Mouse (Mus musculus): ENCODE measurements around the gene Slc44a5. TPM values are rescaled to one million over a fixed set of nuclear protein-coding genes. Genes with fewer than 3 reads are reported as not detected.
A peak's percentile ranks its signal among the peaks of the same experiment; 100 is the strongest.

Slc44a5 gene
- polyA plus RNA-seq, 1 experiment: 0.12 TPM

- H3K9ac ChIP-seq (ENCODE audit: low read depth, poor library complexity, severe bottlenecking): no peak overlapping the region
- H3K27ac ChIP-seq (ENCODE audit: insufficient read depth, low read length): no peak overlapping the region
- no peaks in the 10 kb centered on the region for H3K9me3 ChIP-seq (replicated peaks; ENCODE audit: control insufficient read depth, insufficient read depth, low read length, poor library complexity, severe bottlenecking)
- H3K36me3 ChIP-seq (ENCODE audit: control insufficient read depth, insufficient read depth, low read length, poor library complexity, severe bottlenecking): no peaks in the 10 kb centered on the region
- TF ChIP-seq POLR2A (IDR thresholded peaks at IDR 0.05; ENCODE audit: insufficient read depth, low read length) (no peak), EP300 (IDR thresholded peaks at IDR 0.05; ENCODE audit: insufficient read depth, low read depth, low read length) (no peak), CTCF (IDR thresholded peaks at IDR 0.05; ENCODE audit: low read depth, low read length) (no peak)
- no peaks in the 10 kb centered on the region for H3K4me1 ChIP-seq (ENCODE audit: control insufficient read depth, insufficient read depth, low read length)
- no peaks in the 10 kb centered on the region for H3K27me3 ChIP-seq (ENCODE audit: control insufficient read depth, insufficient read depth, low read length, poor library complexity, severe bottlenecking)
- H3K4me3 ChIP-seq (ENCODE audit: low read depth, low read length): no peak overlapping the region
These were observed 227.2 kb downstream of the Slc44a5 start for GRCm38 (mm10) chr3:154200422-154200828.

DNA sequence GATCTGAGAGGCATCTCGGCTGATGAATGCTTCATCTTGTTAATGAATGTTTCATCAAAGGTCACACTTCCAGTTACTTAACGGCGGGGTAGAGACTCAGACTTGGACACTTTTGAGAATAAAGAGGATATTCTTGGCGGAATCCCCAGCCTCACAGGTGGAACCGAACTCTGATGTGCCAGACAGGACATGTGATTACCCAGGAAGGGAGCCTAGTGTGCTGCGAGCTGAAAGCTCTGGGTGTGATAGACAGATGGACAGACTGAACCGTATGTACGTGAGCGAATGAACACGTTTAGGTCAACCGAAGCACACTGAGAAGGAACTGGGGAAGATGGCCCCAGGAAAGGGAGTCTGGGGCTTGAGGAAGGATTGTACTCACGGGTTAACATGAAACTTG lies 228.6 kb downstream of the Slc44a5 start:
- H3K27ac ChIP-seq (ENCODE audit: insufficient read depth, low read length): no peak overlapping the region
- no peaks in the 10 kb centered on the region for H3K36me3 ChIP-seq (ENCODE audit: control insufficient read depth, insufficient read depth, low read length, poor library complexity, severe bottlenecking)
- no peaks in the 10 kb centered on the region for H3K4me1 ChIP-seq (ENCODE audit: control insufficient read depth, insufficient read depth, low read length)
- no peaks in the 10 kb centered on the region for H3K9me3 ChIP-seq (replicated peaks; ENCODE audit: control insufficient read depth, insufficient read depth, low read length, poor library complexity, severe bottlenecking)
- TF ChIP-seq EP300 (IDR thresholded peaks at IDR 0.05; ENCODE audit: insufficient read depth, low read depth, low read length): no peak
- no peak for TF ChIP-seq POLR2A (IDR thresholded peaks at IDR 0.05; ENCODE audit: insufficient read depth, low read length)
- no peak for TF ChIP-seq CTCF (IDR thresholded peaks at IDR 0.05; ENCODE audit: low read depth, low read length)
- H3K27me3 ChIP-seq (ENCODE audit: control insufficient read depth, insufficient read depth, low read length, poor library complexity, severe bottlenecking): no peaks in the 10 kb centered on the region
- H3K4me3 ChIP-seq (ENCODE audit: low read depth, low read length): no peak overlapping the region
- no peak overlapping the region for H3K9ac ChIP-seq (ENCODE audit: low read depth, poor library complexity, severe bottlenecking)

GRCm38 (mm10) chr3:154202383-154202782 lies 229.1 kb downstream of the Slc44a5 start:
- no peaks in the 10 kb centered on the region for H3K4me1 ChIP-seq (ENCODE audit: control insufficient read depth, insufficient read depth, low read length)
- no peak overlapping the region for H3K9ac ChIP-seq (ENCODE audit: low read depth, poor library complexity, severe bottlenecking)
- H3K4me3 ChIP-seq (ENCODE audit: low read depth, low read length): no peak overlapping the region
- TF ChIP-seq EP300 (IDR thresholded peaks at IDR 0.05; ENCODE audit: insufficient read depth, low read depth, low read length): no peak
- no peak for TF ChIP-seq POLR2A (IDR thresholded peaks at IDR 0.05; ENCODE audit: insufficient read depth, low read length)
- TF ChIP-seq CTCF (IDR thresholded peaks at IDR 0.05; ENCODE audit: low read depth, low read length): no peak
- H3K36me3 ChIP-seq (ENCODE audit: control insufficient read depth, insufficient read depth, low read length, poor library complexity, severe bottlenecking): no peaks in the 10 kb centered on the region
- H3K27me3 ChIP-seq (ENCODE audit: control insufficient read depth, insufficient read depth, low read length, poor library complexity, severe bottlenecking): no peaks in the 10 kb centered on the region
- no peaks in the 10 kb centered on the region for H3K9me3 ChIP-seq (replicated peaks; ENCODE audit: control insufficient read depth, insufficient read depth, low read length, poor library complexity, severe bottlenecking)
- H3K27ac ChIP-seq (ENCODE audit: insufficient read depth, low read length): no peak overlapping the region

DNA sequence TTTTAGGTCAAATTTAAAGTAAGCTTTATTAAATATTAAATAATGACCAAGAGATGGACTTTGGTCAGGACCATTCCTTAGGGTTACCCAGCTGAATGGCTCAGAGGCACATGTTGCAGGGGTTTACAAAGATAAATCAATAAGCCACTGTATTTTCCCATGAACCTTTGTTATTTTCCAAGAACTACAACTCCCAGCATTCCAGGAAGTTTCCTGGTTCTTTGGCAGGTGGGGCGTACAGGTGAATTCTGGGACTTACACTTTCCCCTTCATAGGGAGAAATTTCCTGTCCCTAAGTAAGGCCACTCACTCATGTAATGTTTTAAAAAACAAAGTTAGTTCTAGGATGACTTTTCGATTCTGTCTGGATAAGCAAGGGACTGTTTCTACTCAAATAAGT lies 235.2 kb downstream of the Slc44a5 start:
- Histone ChIP-seq H3K9ac (ENCODE audit: low read depth, poor library complexity, severe bottlenecking) (no peak overlapping the region), H3K36me3 (ENCODE audit: control insufficient read depth, insufficient read depth, low read length, poor library complexity, severe bottlenecking) (no peaks in the 10 kb centered on the region), H3K4me1 (ENCODE audit: control insufficient read depth, insufficient read depth, low read length) (no peaks in the 10 kb centered on the region), H3K9me3 (replicated peaks; ENCODE audit: control insufficient read depth, insufficient read depth, low read length, poor library complexity, severe bottlenecking) (no peaks in the 10 kb centered on the region), H3K27me3 (ENCODE audit: control insufficient read depth, insufficient read depth, low read length, poor library complexity, severe bottlenecking) (no peaks in the 10 kb centered on the region), H3K4me3 (ENCODE audit: low read depth, low read length) (no peak overlapping the region), H3K27ac (ENCODE audit: insufficient read depth, low read length) (no peak overlapping the region)
- no peak for TF ChIP-seq POLR2A (IDR thresholded peaks at IDR 0.05; ENCODE audit: insufficient read depth, low read length)
- TF ChIP-seq CTCF (IDR thresholded peaks at IDR 0.05; ENCODE audit: low read depth, low read length): no peak
- TF ChIP-seq EP300 (IDR thresholded peaks at IDR 0.05; ENCODE audit: insufficient read depth, low read depth, low read length): no peak

DNA sequence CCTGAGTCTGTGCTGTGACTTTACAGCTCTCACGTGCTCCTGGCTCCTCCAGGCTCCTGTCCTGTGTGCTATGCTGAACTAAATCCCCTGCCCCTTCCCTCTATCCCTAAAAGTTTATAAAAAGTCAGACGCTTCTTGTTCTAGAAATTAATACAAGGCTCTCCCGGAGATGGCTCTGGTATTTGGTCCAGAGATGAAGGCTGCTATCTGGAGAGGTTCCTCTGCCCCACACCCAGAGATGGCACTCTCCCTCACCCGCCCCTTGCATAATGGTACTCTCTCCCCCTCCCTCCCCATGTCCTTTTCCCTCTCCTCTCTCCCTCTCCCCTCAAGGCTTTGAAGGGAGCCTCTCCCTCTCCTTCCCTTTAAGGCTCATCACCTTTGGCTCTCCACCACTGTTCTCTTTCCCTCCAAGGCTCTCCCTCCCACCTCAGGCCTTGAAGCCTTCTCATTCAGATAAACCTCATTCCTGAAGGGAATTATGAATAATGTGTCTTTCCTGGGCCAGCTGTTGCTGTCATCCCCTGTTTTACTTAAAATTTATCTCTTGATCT lies 236.0 kb downstream of the Slc44a5 start:
- TF ChIP-seq EP300 (IDR thresholded peaks at IDR 0.05; ENCODE audit: insufficient read depth, low read depth, low read length): no peak
- TF ChIP-seq CTCF (IDR thresholded peaks at IDR 0.05; ENCODE audit: low read depth, low read length): no peak
- TF ChIP-seq POLR2A (IDR thresholded peaks at IDR 0.05; ENCODE audit: insufficient read depth, low read length): no peak
- Histone ChIP-seq H3K9ac (ENCODE audit: low read depth, poor library complexity, severe bottlenecking) (no peak overlapping the region), H3K27me3 (ENCODE audit: control insufficient read depth, insufficient read depth, low read length, poor library complexity, severe bottlenecking) (no peaks in the 10 kb centered on the region), H3K4me3 (ENCODE audit: low read depth, low read length) (no peak overlapping the region), H3K36me3 (ENCODE audit: control insufficient read depth, insufficient read depth, low read length, poor library complexity, severe bottlenecking) (no peaks in the 10 kb centered on the region), H3K9me3 (replicated peaks; ENCODE audit: control insufficient read depth, insufficient read depth, low read length, poor library complexity, severe bottlenecking) (no peaks in the 10 kb centered on the region), H3K27ac (ENCODE audit: insufficient read depth, low read length) (no peak overlapping the region), H3K4me1 (ENCODE audit: control insufficient read depth, insufficient read depth, low read length) (no peaks in the 10 kb centered on the region)

- Histone ChIP-seq H3K4me1 (ENCODE audit: control insufficient read depth, insufficient read depth, low read length) (no peaks in the 10 kb centered on the region), H3K4me3 (ENCODE audit: low read depth, low read length) (no peak overlapping the region), H3K9me3 (replicated peaks; ENCODE audit: control insufficient read depth, insufficient read depth, low read length, poor library complexity, severe bottlenecking) (no peaks in the 10 kb centered on the region), H3K27ac (ENCODE audit: insufficient read depth, low read length) (no peak overlapping the region), H3K9ac (ENCODE audit: low read depth, poor library complexity, severe bottlenecking) (no peak overlapping the region), H3K36me3 (ENCODE audit: control insufficient read depth, insufficient read depth, low read length, poor library complexity, severe bottlenecking) (no peaks in the 10 kb centered on the region), H3K27me3 (ENCODE audit: control insufficient read depth, insufficient read depth, low read length, poor library complexity, severe bottlenecking) (no peaks in the 10 kb centered on the region)
- no peak for TF ChIP-seq CTCF (IDR thresholded peaks at IDR 0.05; ENCODE audit: low read depth, low read length)
- peak; percentile 79 for TF ChIP-seq EP300 (IDR thresholded peaks at IDR 0.05; ENCODE audit: insufficient read depth, low read depth, low read length)
- TF ChIP-seq POLR2A (IDR thresholded peaks at IDR 0.05; ENCODE audit: insufficient read depth, low read length): no peak
These were observed 236.7 kb downstream of the Slc44a5 start for GRCm38 (mm10) chr3:154209776-154210430.

Measured in ES-Bruce4 (cell line).